In genomic region chr5:30913060-30913841, GRCm38 (mm10) we compare ENCODE assay signal across 8 mouse cellular contexts. TPM values are rescaled to one million over a fixed set of nuclear protein-coding genes. Genes with fewer than 3 reads are reported as not detected.
DNase-seq lines count a peak whose midpoint lies in the region; ATAC-seq and TF ChIP-seq lines count a peak whose summit lies in the region.

Emilin1 (plus strand) TSS chr5:30913402.

- H3K9ac ChIP-seq in kidney, postnatal 0 days (ENCODE audit: low read depth, low read length), result peak within 1 kb of the TSS; percentile 68
- peak within 1 kb of the TSS; percentile 77 for H3K9ac ChIP-seq in stomach, embryonic 14.5 days (replicated peaks; ENCODE audit: low read depth, low read length)

- H3K27ac ChIP-seq in kidney, postnatal 0 days, result peak within 1 kb of the TSS; percentile 93
- H3K27ac ChIP-seq in stomach, embryonic 14.5 days (ENCODE audit: low read length), result peak within 1 kb of the TSS; percentile 96

- H3K4me1 ChIP-seq in kidney, postnatal 0 days (replicated peaks; ENCODE audit: insufficient read depth, low read length), result peaks cover 34% of the 10 kb centered on the region
- H3K4me1 ChIP-seq in stomach, embryonic 14.5 days (ENCODE audit: control insufficient read depth, insufficient read depth, low read length), result peaks cover 52% of the 10 kb centered on the region

- TF ChIP-seq CTCF in kidney, postnatal 0 days (IDR thresholded peaks at IDR 0.05; ENCODE audit: low read depth), result peak; percentile 27; the same call in 1 of the 2 replicates

- peak; percentile 76 for ATAC-seq in kidney, postnatal 0 days (replicated peaks; ENCODE audit: low FRiP score, low read depth)
- ATAC-seq in stomach, embryonic 14.5 days (ENCODE audit: insufficient number of reproducible peaks, insufficient read depth, low FRiP score, low read depth), result peak; percentile 68
- ATAC-seq in activated CD4-positive, CD25-positive, alpha-beta regulatory T cell, adult 4 months, result no peak

- 15% methylated on average over 13 of the region's 13 CpGs for WGBS in kidney, postnatal 0 days
- WGBS in stomach, embryonic 14.5 days, result 16% methylated on average over 13 of the region's 13 CpGs

- no peaks in the 10 kb centered on the region for H3K9me3 ChIP-seq in kidney, postnatal 0 days (replicated peaks; ENCODE audit: low read length)
- H3K9me3 ChIP-seq in stomach, embryonic 14.5 days (ENCODE audit: control insufficient read depth, low read depth, low read length), result no peaks in the 10 kb centered on the region

- peak; percentile 97 for DNase-seq in NIH3T3 (ENCODE audit: low read depth)
- DNase-seq in embryo, embryonic 9.5 days (ENCODE audit: extremely low spot score), result peak; percentile 89
- peak; percentile 83 to 88 for DNase-seq in heart, adult 9 months (ENCODE audit: low spot score in 2 of 2)
- DNase-seq in kidney, postnatal 0 days (ENCODE audit: low spot score), result peak; percentile 96
- peak; percentile 79 for DNase-seq in lung, postnatal 36 days
- no peak for DNase-seq in right cerebral cortex, postnatal 25 days

- peak within 1 kb of the TSS; percentile 53 for H3K4me3 ChIP-seq in kidney, postnatal 0 days (replicated peaks; ENCODE audit: low read depth, low read length)
- H3K4me3 ChIP-seq in stomach, embryonic 14.5 days (ENCODE audit: low read depth, low read length), result peak within 1 kb of the TSS; percentile 43

- H3K36me3 ChIP-seq in kidney, postnatal 0 days (ENCODE audit: insufficient read depth, low read length), result peaks cover 13% of the 10 kb centered on the region; the same call in 1 of the 2 replicates
- peaks cover 15% of the 10 kb centered on the region for H3K36me3 ChIP-seq in stomach, embryonic 14.5 days (ENCODE audit: control insufficient read depth, insufficient read depth, low read length)

- H3K27me3 ChIP-seq in kidney, postnatal 0 days (ENCODE audit: insufficient read depth, low read length), result no peaks in the 10 kb centered on the region
- H3K27me3 ChIP-seq in stomach, embryonic 14.5 days (ENCODE audit: control insufficient read depth, insufficient read depth, low read length), result no peaks in the 10 kb centered on the region

- peak within 1 kb of the TSS; percentile 68 for H3K4me2 ChIP-seq in kidney, postnatal 0 days (ENCODE audit: low read length)
- H3K4me2 ChIP-seq in stomach, embryonic 14.5 days (replicated peaks; ENCODE audit: low read depth, low read length), result peak within 1 kb of the TSS; percentile 89

RNA-seq across cellular contexts. Expression of gene Emilin1, which starts in this region (rescaled TPM):
- 204 and 226 TPM in 2 replicates for polyA plus RNA-seq in kidney, postnatal 0 days (2015; fragmentation: Nextera tagmentation; extraction: Ambion mirVana)
- 208 and 230 TPM in 2 replicates for polyA plus RNA-seq in stomach, embryonic 14.5 days (2014; fragmentation: Nextera tagmentation; extraction: Ambion mirVana)
- under 1 TPM; 0.33 to 0.42 TPM for polyA plus RNA-seq in activated CD4-positive, CD25-positive, alpha-beta regulatory T cell, adult 4 months (2017; shearing (Covaris generic))

Comparison
In these comparisons a context has a peak if more than half of its experiments do, and no peak if none do; other contexts are left out.
1. RNA of gene Emilin1 (polyA plus RNA-seq): 208 to 230 TPM in stomach, embryonic 14.5 days and 204 to 226 TPM in kidney, postnatal 0 days; 0.33 to 0.42 TPM in activated CD4-positive, CD25-positive, alpha-beta regulatory T cell, adult 4 months; every median in the first group is over 100 times any median in the second.